Mouse (Mus musculus): ENCODE data around the gene Nsun7.

GRCm38 (mm10) chr5:66244043-66244660 lies 15.5 kb upstream of the Nsun7 start:
- TF ChIP-seq CTCF (IDR thresholded peaks at IDR 0.05; ENCODE audit: insufficient read depth, low read depth, low read length) (no peak), POLR2A (IDR thresholded peaks at IDR 0.05; ENCODE audit: insufficient read depth, low read depth, low read length) (no peak)

Data from olfactory bulb, adult 2 months (tissue).